Mouse (Mus musculus): ENCODE measurements around the gene Camk1d. TPM values are rescaled to one million over a fixed set of nuclear protein-coding genes. Genes with fewer than 3 reads are reported as not detected.
A peak's percentile ranks its signal among the peaks of the same experiment; 100 is the strongest.

Camk1d gene
- polyA plus RNA-seq, 1 experiment from 2014 or later = 3.1 TPM

- WGBS = 54% methylated on average over 2 of the region's 2 CpGs
- H3K4me3 ChIP-seq = no peak overlapping the region
- no peak overlapping the region for H3K9ac ChIP-seq
- no peak overlapping the region for H3K27ac ChIP-seq (ENCODE audit: poor library complexity, severe bottlenecking)
- peaks cover 5% of the 10 kb centered on the region; the same call in 1 of the 2 replicates for H3K4me1 ChIP-seq (replicated peaks)
- H3K36me3 ChIP-seq = no peaks in the 10 kb centered on the region
- no peaks in the 10 kb centered on the region for H3K27me3 ChIP-seq (replicated peaks)
- H3K9me3 ChIP-seq (replicated peaks) = no peaks in the 10 kb centered on the region
- no peak overlapping the region for H3K4me2 ChIP-seq
- no peak for ATAC-seq (ENCODE audit: insufficient number of reproducible peaks, low FRiP score)
Observed at GRCm38 (mm10) chr2:5426110-5426509, 288.2 kb downstream of the Camk1d start.

GRCm38 (mm10) chr2:5425612-5426011, 288.7 kb downstream of the Camk1d start:
- WGBS = 78% methylated on average over 3 of the region's 3 CpGs
- ATAC-seq (ENCODE audit: insufficient number of reproducible peaks, low FRiP score) = no peak
- no peaks in the 10 kb centered on the region for H3K9me3 ChIP-seq (replicated peaks)
- H3K36me3 ChIP-seq = no peaks in the 10 kb centered on the region
- H3K27me3 ChIP-seq (replicated peaks) = no peaks in the 10 kb centered on the region
- no peak overlapping the region for H3K4me3 ChIP-seq
- H3K4me1 ChIP-seq (replicated peaks) = peaks cover 5% of the 10 kb centered on the region; the same call in 1 of the 2 replicates
- no peak overlapping the region for H3K27ac ChIP-seq (ENCODE audit: poor library complexity, severe bottlenecking)
- no peak overlapping the region for H3K9ac ChIP-seq
- H3K4me2 ChIP-seq = no peak overlapping the region

GRCm38 (mm10) chr2:5420621-5421196, 293.6 kb downstream of the Camk1d start:
- Histone ChIP-seq H3K4me1 (replicated peaks) (peaks cover 9% of the 10 kb centered on the region; the same call in 1 of the 2 replicates), H3K4me3 (no peak overlapping the region), H3K27ac (ENCODE audit: poor library complexity, severe bottlenecking) (no peak overlapping the region), H3K27me3 (replicated peaks) (no peaks in the 10 kb centered on the region), H3K9me3 (replicated peaks) (no peaks in the 10 kb centered on the region), H3K9ac (no peak overlapping the region), H3K36me3 (no peaks in the 10 kb centered on the region), H3K4me2 (no peak overlapping the region)
- WGBS = 67% methylated on average over 5 of the region's 5 CpGs
- ATAC-seq (ENCODE audit: insufficient number of reproducible peaks, low FRiP score) = no peak

- H3K4me1 ChIP-seq (replicated peaks) = peaks cover 9% of the 10 kb centered on the region; the same call in 1 of the 2 replicates
- no peak for ATAC-seq (ENCODE audit: insufficient number of reproducible peaks, low FRiP score)
- H3K9me3 ChIP-seq (replicated peaks) = no peaks in the 10 kb centered on the region
- H3K27me3 ChIP-seq (replicated peaks) = no peaks in the 10 kb centered on the region
- no peak overlapping the region for H3K4me3 ChIP-seq
- H3K27ac ChIP-seq (ENCODE audit: poor library complexity, severe bottlenecking) = no peak overlapping the region
- no peak overlapping the region for H3K4me2 ChIP-seq
- 81% methylated on average over 4 of the region's 4 CpGs for WGBS
- no peaks in the 10 kb centered on the region for H3K36me3 ChIP-seq
- H3K9ac ChIP-seq = no peak overlapping the region
Observed at GRCm38 (mm10) chr2:5418802-5419201, 295.5 kb downstream of the Camk1d start.

GRCm38 (mm10) chr2:5417158-5418032, 296.9 kb downstream of the Camk1d start:
- no peak overlapping the region for H3K9ac ChIP-seq
- ATAC-seq (ENCODE audit: insufficient number of reproducible peaks, low FRiP score) = no peak
- peaks cover 9% of the 10 kb centered on the region; the same call in 1 of the 2 replicates for H3K4me1 ChIP-seq (replicated peaks)
- no peaks in the 10 kb centered on the region for H3K36me3 ChIP-seq
- WGBS = 54% methylated on average over 6 of the region's 6 CpGs
- no peaks in the 10 kb centered on the region for H3K9me3 ChIP-seq (replicated peaks)
- no peaks in the 10 kb centered on the region for H3K27me3 ChIP-seq (replicated peaks)
- H3K27ac ChIP-seq (ENCODE audit: poor library complexity, severe bottlenecking) = peak overlapping the region; percentile 18; the same call in 1 of the 2 replicates
- no peak overlapping the region for H3K4me2 ChIP-seq
- H3K4me3 ChIP-seq = no peak overlapping the region

- H3K27ac ChIP-seq (ENCODE audit: poor library complexity, severe bottlenecking) = no peak overlapping the region
- no peak for ATAC-seq (ENCODE audit: insufficient number of reproducible peaks, low FRiP score)
Observed at GRCm38 (mm10) chr2:5411774-5412173, 302.5 kb downstream of the Camk1d start.

GRCm38 (mm10) chr2:5403850-5404249, 310.5 kb downstream of the Camk1d start:
- Histone ChIP-seq H3K27ac (ENCODE audit: poor library complexity, severe bottlenecking) (no peak overlapping the region), H3K4me2 (no peak overlapping the region), H3K36me3 (no peaks in the 10 kb centered on the region), H3K9me3 (replicated peaks) (no peaks in the 10 kb centered on the region), H3K27me3 (replicated peaks) (no peaks in the 10 kb centered on the region), H3K4me1 (replicated peaks) (no peaks in the 10 kb centered on the region), H3K9ac (no peak overlapping the region), H3K4me3 (no peak overlapping the region)
- no peak for ATAC-seq (ENCODE audit: insufficient number of reproducible peaks, low FRiP score)
- 48% methylated on average over 3 of the region's 3 CpGs for WGBS

More at GRCm38 (mm10) chr2:5411774-5412173, 302.5 kb downstream of the Camk1d start:
- Histone ChIP-seq H3K36me3 (no peaks in the 10 kb centered on the region), H3K4me3 (no peak overlapping the region), H3K4me1 (replicated peaks) (no peaks in the 10 kb centered on the region), H3K9ac (no peak overlapping the region), H3K27me3 (replicated peaks) (no peaks in the 10 kb centered on the region), H3K4me2 (no peak overlapping the region), H3K9me3 (replicated peaks) (no peaks in the 10 kb centered on the region)
- 42% methylated on average over 2 of the region's 2 CpGs for WGBS

- no peaks in the 10 kb centered on the region for H3K27me3 ChIP-seq (replicated peaks)
- H3K27ac ChIP-seq (ENCODE audit: poor library complexity, severe bottlenecking) = no peak overlapping the region
- no peaks in the 10 kb centered on the region for H3K36me3 ChIP-seq
- no peak overlapping the region for H3K9ac ChIP-seq
- H3K4me2 ChIP-seq = no peak overlapping the region
- WGBS = 83% methylated on average over 12 of the region's 12 CpGs
- no peaks in the 10 kb centered on the region for H3K9me3 ChIP-seq (replicated peaks)
- ATAC-seq (ENCODE audit: insufficient number of reproducible peaks, low FRiP score) = no peak
- H3K4me3 ChIP-seq = no peak overlapping the region
- no peaks in the 10 kb centered on the region for H3K4me1 ChIP-seq (replicated peaks)
Observed at GRCm38 (mm10) chr2:5402036-5402435, 312.3 kb downstream of the Camk1d start.

GRCm38 (mm10) chr2:5398505-5398904, 315.8 kb downstream of the Camk1d start:
- no peaks in the 10 kb centered on the region for H3K36me3 ChIP-seq
- no peak overlapping the region for H3K27ac ChIP-seq (ENCODE audit: poor library complexity, severe bottlenecking)
- H3K4me1 ChIP-seq (replicated peaks) = no peaks in the 10 kb centered on the region
- 84% methylated on average over 9 of the region's 9 CpGs for WGBS
- ATAC-seq (ENCODE audit: insufficient number of reproducible peaks, low FRiP score) = no peak
- H3K9ac ChIP-seq = no peak overlapping the region
- no peaks in the 10 kb centered on the region for H3K27me3 ChIP-seq (replicated peaks)
- H3K9me3 ChIP-seq (replicated peaks) = no peaks in the 10 kb centered on the region
- H3K4me3 ChIP-seq = no peak overlapping the region
- H3K4me2 ChIP-seq = no peak overlapping the region

GRCm38 (mm10) chr2:5398043-5398442, 316.3 kb downstream of the Camk1d start:
- no peak overlapping the region for H3K27ac ChIP-seq (ENCODE audit: poor library complexity, severe bottlenecking)
- H3K4me3 ChIP-seq = no peak overlapping the region
- ATAC-seq (ENCODE audit: insufficient number of reproducible peaks, low FRiP score) = no peak
- H3K36me3 ChIP-seq = no peaks in the 10 kb centered on the region
- H3K27me3 ChIP-seq (replicated peaks) = no peaks in the 10 kb centered on the region
- no peaks in the 10 kb centered on the region for H3K4me1 ChIP-seq (replicated peaks)
- H3K4me2 ChIP-seq = no peak overlapping the region
- H3K9me3 ChIP-seq (replicated peaks) = no peaks in the 10 kb centered on the region
- 65% methylated on average over 6 of the region's 6 CpGs for WGBS
- H3K9ac ChIP-seq = no peak overlapping the region

- Histone ChIP-seq H3K36me3 (no peaks in the 10 kb centered on the region), H3K27ac (ENCODE audit: poor library complexity, severe bottlenecking) (no peak overlapping the region), H3K9me3 (replicated peaks) (no peaks in the 10 kb centered on the region), H3K4me1 (replicated peaks) (no peaks in the 10 kb centered on the region), H3K4me3 (no peak overlapping the region), H3K27me3 (replicated peaks) (no peaks in the 10 kb centered on the region), H3K9ac (no peak overlapping the region), H3K4me2 (no peak overlapping the region)
- 59% methylated on average over 3 of the region's 3 CpGs for WGBS
- no peak for ATAC-seq (ENCODE audit: insufficient number of reproducible peaks, low FRiP score)
Observed at GRCm38 (mm10) chr2:5397468-5397867, 316.8 kb downstream of the Camk1d start.

Measured in heart, embryonic 12.5 days (tissue).